Mouse (Mus musculus) megakaryocyte, embryonic 14.5 days (primary cell): Measurements from ENCODE around the gene Cenph.

ENCODE experiments used
- FLI1 ChIP-seq: IDR thresholded peaks from 2 replicates; pipeline ENCODE4 v1.6.1; 2012; ENCODE audit warnings: low read length, inconsistent platforms, mixed read lengths
- GATA1 ChIP-seq: IDR thresholded peaks from 3 replicates; pipeline ENCODE4 v1.6.1; 2012; ENCODE audit warnings: mixed read lengths, low read length, inconsistent platforms, borderline replicate concordance

DNA sequence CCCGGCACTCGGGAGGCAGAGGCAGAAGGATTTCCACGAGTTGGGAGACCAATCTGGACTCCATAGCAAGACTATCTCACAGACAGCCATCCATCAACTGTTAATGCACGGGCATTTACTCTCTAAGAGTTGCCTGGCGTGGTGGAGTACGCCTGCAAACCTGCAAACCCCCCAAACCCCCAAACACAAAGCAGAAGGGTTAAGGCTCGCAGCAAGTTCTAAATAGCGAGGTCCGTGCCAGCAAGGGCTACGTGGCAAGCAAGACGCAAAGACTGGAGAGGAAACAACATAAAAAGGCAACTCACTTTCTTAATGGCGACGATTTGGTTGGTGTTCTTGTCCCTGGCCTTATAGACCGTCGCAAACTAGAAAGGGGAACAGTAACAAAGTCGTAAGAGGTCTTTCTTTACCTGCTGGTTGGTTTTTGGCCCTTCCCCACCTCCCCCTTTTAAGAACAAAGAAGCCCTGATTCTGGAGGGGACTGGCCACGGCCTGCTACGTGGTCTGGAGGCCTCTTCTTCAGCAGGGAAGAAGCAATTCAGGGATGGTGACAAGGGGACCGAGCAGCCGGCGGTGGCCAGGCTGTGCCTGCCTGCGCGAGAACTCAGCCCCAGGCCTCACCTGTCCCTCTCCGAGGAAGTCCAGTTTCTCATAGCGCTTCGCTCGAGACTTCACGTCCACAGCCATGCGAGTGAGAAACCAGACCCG is 45.4 kb downstream of the Cenph start:
- TF ChIP-seq GATA1 (no peak), FLI1 (no peak)
